Mouse (Mus musculus) forebrain, embryonic 15.5 days (tissue): ENCODE results near the gene 2610021A01Rik. TPM values are rescaled to one million over a fixed set of nuclear protein-coding genes. Genes with fewer than 3 reads are reported as not detected.
"Not testable (repeated sequence)": the region's sequence is repeated elsewhere in the genome, so short reads cannot be mapped to it uniquely, and the experiment has no call there.

ENCODE experiments used
- ATAC-seq: fragments of 200-750 bp; cut with Nextera tagmentation; replicated peaks from 2 replicates; pipeline ENCODE4 v1.8.0; 2017; ENCODE audit warnings: mild to moderate bottlenecking, moderate TSS enrichment, moderate library complexity
- H3K27ac ChIP-seq: fragments of 300-500 bp; sonication (generic); replicated peaks from 2 replicates; pipeline ENCODE4 v1.5.1; 2015; ENCODE audit warnings: mild to moderate bottlenecking, inconsistent platforms
- H3K27me3 ChIP-seq: fragments of 300-500 bp; sonication (generic); 2 replicates; pipeline ENCODE4 v1.6.1; 2015; ENCODE audit warnings: inconsistent platforms
- H3K36me3 ChIP-seq: fragments of 300-500 bp; sonication (generic); 2 replicates; pipeline ENCODE4 v1.6.1; 2015; ENCODE audit warnings: mild to moderate bottlenecking, inconsistent platforms
- H3K4me1 ChIP-seq: fragments of 300-500 bp; sonication (generic); 2 replicates; pipeline ENCODE4 v1.6.1; 2015; ENCODE audit warnings: inconsistent platforms
- H3K4me2 ChIP-seq: fragments of 300-500 bp; sonication (generic); replicated peaks from 2 replicates; pipeline ENCODE4 v1.6.1; 2015; ENCODE audit warnings: mild to moderate bottlenecking, inconsistent platforms
- H3K4me3 ChIP-seq: fragments of 300-500 bp; sonication (generic); 2 replicates; pipeline ENCODE4 v1.5.1; 2015; ENCODE audit warnings: mild to moderate bottlenecking, inconsistent platforms
- H3K9ac ChIP-seq: fragments of 300-500 bp; sonication (generic); replicated peaks from 2 replicates; pipeline ENCODE4 v1.6.1; 2015; ENCODE audit warnings: mild to moderate bottlenecking, inconsistent platforms
- H3K9me3 ChIP-seq: fragments of 300-500 bp; sonication (generic); 2 replicates; pipeline ENCODE4 v1.6.1; 2016; ENCODE audit warnings: inconsistent platforms
- WGBS: fragments of 180-500 bp; shearing (Covaris S2); methylation state at CpG from one replicate; pipeline ENCODE4 v1.1.7; 2015; ENCODE audit warnings: mixed read lengths; 5-methylcytosine and 5-hydroxymethylcytosine counted together
- polyA plus RNA-seq: library from polyadenylated mRNA; unstranded; fragments of >200 nt; fragmentation: Nextera tagmentation; extraction: Ambion mirVana; gene quantifications from 2 replicates; pipeline ENCODE4 v1.2.1, GENCODE M21; 2015

Gene 2610021A01Rik
- polyA plus RNA-seq, 1 experiment from 2014 or later = 19.3 TPM

- Histone ChIP-seq H3K4me2 (peak overlapping the region; percentile 79), H3K4me3 (peak overlapping the region; percentile 65), H3K36me3 (peaks cover 35% of the 10 kb centered on the region), H3K9ac (peak overlapping the region; percentile 81), H3K4me1 (peaks cover 14% of the 10 kb centered on the region), H3K27me3 (no peaks in the 10 kb centered on the region), H3K27ac (peak overlapping the region; percentile 99), H3K9me3 (peaks cover 13% of the 10 kb centered on the region)
- peak; percentile 97 for ATAC-seq
- under 1% methylated on average over 26 of the region's 26 CpGs for WGBS
These were observed 34.4 kb downstream of the 2610021A01Rik start for GRCm38 (mm10) chr7:41633221-41633984.

DNA sequence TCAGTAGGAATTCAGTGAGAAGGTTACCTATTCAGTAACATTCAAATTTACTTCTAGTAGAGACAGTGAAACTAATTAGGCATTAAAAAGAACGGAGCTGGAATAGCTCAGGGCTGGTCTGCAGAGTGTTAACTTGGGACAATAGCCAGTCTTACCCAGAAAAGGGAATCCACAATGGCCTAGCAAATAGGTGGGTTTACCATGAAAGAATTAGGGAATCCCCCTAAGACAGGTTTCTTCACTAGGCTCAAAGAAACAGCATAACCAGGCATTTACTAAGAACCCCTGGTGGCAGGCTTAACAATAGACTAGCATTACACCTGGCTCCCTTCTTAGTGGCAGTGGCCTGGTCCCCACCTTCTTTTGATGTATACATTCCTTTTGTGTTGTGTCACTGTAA, 75.3 kb downstream of the 2610021A01Rik start:
- not testable (repeated sequence) for H3K4me1 ChIP-seq, ATAC-seq, H3K36me3 ChIP-seq, H3K27me3 ChIP-seq, H3K27ac ChIP-seq, H3K9ac ChIP-seq, H3K4me3 ChIP-seq, H3K4me2 ChIP-seq
- WGBS = 63% methylated on average over 1 of the region's 1 CpGs
- peaks cover 16% of the 10 kb centered on the region; the same call in 1 of the 2 replicates for H3K9me3 ChIP-seq

Other genes starting within 250 kb of the 2610021A01Rik start
- gene AI987944, start 205.9 kb upstream of the 2610021A01Rik start, polyA plus RNA-seq = 8.5 and 8.7 TPM in 2 replicates
- gene Vmn2r57, start 150.5 kb upstream of the 2610021A01Rik start, polyA plus RNA-seq = 0.32 and 0.33 TPM in 2 replicates
- 0.05 and 0.06 TPM in 2 replicates for gene Gm20449, start 99.8 kb upstream of the 2610021A01Rik start, polyA plus RNA-seq
- gene AW146154, start 99.3 kb upstream of the 2610021A01Rik start, polyA plus RNA-seq = 4.6 and 5.0 TPM in 2 replicates
- gene Gm6871, start 25.6 kb upstream of the 2610021A01Rik start, polyA plus RNA-seq = not detected in 2 replicates
- gene Zfp788, start 34.0 kb downstream of the 2610021A01Rik start, polyA plus RNA-seq = 23.7 and 23.8 TPM in 2 replicates